17 mouse cellular contexts compared by ENCODE assay signal in genomic region chr2:79009791-79010190, GRCm38 (mm10).
DNase-seq lines count a peak whose midpoint lies in the region; ATAC-seq lines count a peak whose summit lies in the region.
"Had no signal": no experiment of that assay in that cellular context is flagged by ENCODE, and none has a peak within 500 bp of the region (broad histone marks: within the 10 kb centered on the region; RNA-seq: fewer than 3 reads in every experiment).

No protein-coding gene starts in this region.

- peak; percentile 47 for ATAC-seq in activated CD4-positive, CD25-positive, alpha-beta regulatory T cell, adult 4 months
- no peak for ATAC-seq in limb, embryonic 15.5 days (ENCODE audit: insufficient number of reproducible peaks, low FRiP score, low TSS enrichment, low read depth)
- ATAC-seq in midbrain, embryonic 16.5 days = no peak

- H3K27me3 ChIP-seq in limb, embryonic 15.5 days = no peaks in the 10 kb centered on the region
- no peaks in the 10 kb centered on the region for H3K27me3 ChIP-seq in midbrain, embryonic 16.5 days (ENCODE audit: control insufficient read depth, insufficient read depth, low read depth, low read length)
- H3K27me3 ChIP-seq: heart, embryonic 13.5 days; neural tube, embryonic 12.5 days had no signal

- DNase-seq in gastrocnemius, adult 18-20 months (ENCODE audit: low spot score) = peak; percentile 3
- DNase-seq in gastrocnemius, postnatal 36 days = no peak
- peak; percentile 75 to 78 for DNase-seq in adrenal gland, postnatal 36 days
- DNase-seq in retina, postnatal 1 day = no peak
- DNase-seq in cerebellum, adult 11-12 months = no peak
- DNase-seq: cerebellum, postnatal 25 days; heart, postnatal 36 days; kidney, adult 9 months; kidney, postnatal 4 days; lung, adult 18-20 months; thymus, postnatal 25 days had no signal

- H3K36me3 ChIP-seq in limb, embryonic 15.5 days = no peaks in the 10 kb centered on the region
- H3K36me3 ChIP-seq in midbrain, embryonic 16.5 days (ENCODE audit: control insufficient read depth, insufficient read depth, low read length) = no peaks in the 10 kb centered on the region
- H3K36me3 ChIP-seq: heart, embryonic 13.5 days; midbrain, embryonic 10.5 days; neural tube, embryonic 12.5 days had no signal

- no peak overlapping the region for H3K9ac ChIP-seq in limb, embryonic 15.5 days
- no peak overlapping the region for H3K9ac ChIP-seq in midbrain, embryonic 16.5 days (ENCODE audit: low read depth, low read length)
- H3K9ac ChIP-seq: heart, embryonic 13.5 days; neural tube, embryonic 12.5 days had no signal

- intact Hi-C loops in gastrocnemius, postnatal 36 days (cut with DNase I) = no loop called here

- H3K9me3 ChIP-seq in limb, embryonic 15.5 days = no peaks in the 10 kb centered on the region
- no peaks in the 10 kb centered on the region for H3K9me3 ChIP-seq in midbrain, embryonic 16.5 days (replicated peaks; ENCODE audit: control insufficient read depth, low read length, poor library complexity, severe bottlenecking)
- H3K9me3 ChIP-seq: heart, embryonic 13.5 days; midbrain, embryonic 10.5 days; neural tube, embryonic 12.5 days had no signal

- H3K4me1 ChIP-seq in limb, embryonic 15.5 days = 0 out of 2 replicates have a peak, but pooled peaks cover 2% of the 10 kb centered on the region
- H3K4me1 ChIP-seq in midbrain, embryonic 16.5 days (ENCODE audit: control insufficient read depth, insufficient read depth, low read length) = no peaks in the 10 kb centered on the region
- H3K4me1 ChIP-seq: heart, embryonic 13.5 days; neural tube, embryonic 12.5 days had no signal

- WGBS in limb, embryonic 15.5 days = 43% methylated on average over 2 of the region's 2 CpGs
- 69% methylated on average over 2 of the region's 2 CpGs for WGBS in midbrain, embryonic 16.5 days

- H3K27ac ChIP-seq in limb, embryonic 15.5 days = peak overlapping the region; percentile 43
- H3K27ac ChIP-seq in midbrain, embryonic 16.5 days (ENCODE audit: low read length) = no peak overlapping the region
- H3K27ac ChIP-seq: heart, embryonic 13.5 days; midbrain, embryonic 10.5 days; neural tube, embryonic 12.5 days had no signal

- H3K4me2 ChIP-seq in limb, embryonic 15.5 days = no peak overlapping the region
- H3K4me2 ChIP-seq in midbrain, embryonic 16.5 days (ENCODE audit: low read length) = no peak overlapping the region
- H3K4me2 ChIP-seq: heart, embryonic 13.5 days; neural tube, embryonic 12.5 days had no signal

- no peak overlapping the region for H3K4me3 ChIP-seq in limb, embryonic 15.5 days
- no peak overlapping the region for H3K4me3 ChIP-seq in midbrain, embryonic 16.5 days (ENCODE audit: low read depth, low read length)
- H3K4me3 ChIP-seq: heart, embryonic 13.5 days; midbrain, embryonic 10.5 days; neural tube, embryonic 12.5 days had no signal

Comparison
In these comparisons a context has a peak if more than half of its experiments do, and no peak if none do; other contexts are left out.
1. DNase-seq: peak in gastrocnemius, adult 18-20 months (single experiment) and adrenal gland, postnatal 36 days (2 of 2); none in gastrocnemius, postnatal 36 days (0 of 2), retina, postnatal 1 day (single experiment) and cerebellum, adult 11-12 months (single experiment).